Mouse (Mus musculus) gastrocnemius, adult 8-10 months (tissue): Measurements from ENCODE around the gene Capn6. TPM values are rescaled to one million over a fixed set of nuclear protein-coding genes. Genes with fewer than 3 reads are reported as not detected.

Experiments
- DNase-seq, 2 experiments: peaks; one replicate each; pipeline ENCODE4 v3.0.0; 2022; ENCODE audit warnings: low spot score in 2 of 2
- microRNA-seq: library from miRNA; unstranded; fragments of <30 nt; microRNA quantifications from one replicate; pipeline ENCODE4 v1.2.0, GENCODE M21; 2022
- total RNA-seq, 4 experiments: library from RNA; stranded (reverse); gene quantifications; 2 replicates each; pipeline ENCODE4 v1.2.4; 2022

Gene Capn6
- total RNA-seq: 1 to 10 TPM in 3 of 4 experiments, under 1 TPM in 1; 0.61 to 2.0 (median 1.5) TPM

DNA sequence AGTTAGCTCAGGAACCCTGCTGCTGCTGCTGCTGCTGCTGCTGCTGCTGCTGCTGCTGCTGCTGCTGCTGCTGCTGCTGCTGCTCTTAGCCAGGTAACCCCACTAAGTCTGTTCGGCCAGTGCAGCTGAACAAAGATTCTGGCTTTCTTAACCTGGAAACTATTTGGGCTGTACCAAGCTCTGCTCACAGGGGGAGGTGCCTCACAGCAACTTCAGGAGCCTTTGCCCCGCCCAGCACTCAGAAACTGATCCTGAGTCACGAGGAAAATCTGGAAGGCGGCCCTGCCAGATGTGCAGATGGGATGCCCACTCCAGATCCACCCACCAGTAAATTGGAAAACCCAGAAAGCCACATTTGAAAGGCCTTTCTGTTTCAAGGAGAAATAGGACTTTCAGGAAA, at the start of gene Capn6:
Gene Capn6, minus strand, starts transcription at position 203 of the 400 bp plus-strand sequence.
- DNase-seq: peak; percentile 3 to 24

DNA sequence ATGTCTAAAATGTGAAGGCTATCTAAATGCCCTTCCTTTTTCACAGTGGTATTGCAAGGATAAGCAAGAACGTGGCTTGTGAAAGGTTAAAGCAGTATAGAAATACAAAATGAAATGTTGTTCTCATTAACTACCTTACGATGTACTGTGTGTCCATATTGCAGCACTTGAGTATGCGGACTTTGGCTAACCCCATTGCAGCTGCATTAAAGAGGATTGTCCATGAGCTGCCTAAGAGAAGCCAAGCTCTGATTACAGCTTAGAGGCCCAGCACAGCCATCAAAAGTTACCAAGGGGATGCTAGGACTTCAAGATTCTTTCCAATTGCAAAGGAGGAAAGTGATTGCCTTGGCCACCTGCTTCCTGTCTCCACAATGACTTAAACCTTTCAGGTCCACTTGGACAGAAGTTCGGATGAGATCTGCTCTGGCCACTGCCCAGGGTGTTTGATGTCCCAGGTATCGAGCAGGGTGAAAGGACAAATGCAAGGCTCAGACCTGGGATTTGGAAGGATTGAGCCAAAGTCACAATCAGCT, 40.0 kb upstream of the Capn6 start:
- no peak for DNase-seq

- DNase-seq: no peak
Observed at GRCm38 (mm10) chrX:143851351-143851750, 24.1 kb upstream of the Capn6 start.

- DNase-seq: no peak
Observed at GRCm38 (mm10) chrX:143849969-143850368, 22.8 kb upstream of the Capn6 start.

GRCm38 (mm10) chrX:143846637-143847036, 19.4 kb upstream of the Capn6 start:
- no peak for DNase-seq

GRCm38 (mm10) chrX:143826521-143826920, 693 bp downstream of the Capn6 start:
- DNase-seq: no peak

GRCm38 (mm10) chrX:143818961-143819360, 8.3 kb downstream of the Capn6 start:
- no peak for DNase-seq

- no peak for DNase-seq
Observed at GRCm38 (mm10) chrX:143815948-143816347, 11.3 kb downstream of the Capn6 start.

DNA sequence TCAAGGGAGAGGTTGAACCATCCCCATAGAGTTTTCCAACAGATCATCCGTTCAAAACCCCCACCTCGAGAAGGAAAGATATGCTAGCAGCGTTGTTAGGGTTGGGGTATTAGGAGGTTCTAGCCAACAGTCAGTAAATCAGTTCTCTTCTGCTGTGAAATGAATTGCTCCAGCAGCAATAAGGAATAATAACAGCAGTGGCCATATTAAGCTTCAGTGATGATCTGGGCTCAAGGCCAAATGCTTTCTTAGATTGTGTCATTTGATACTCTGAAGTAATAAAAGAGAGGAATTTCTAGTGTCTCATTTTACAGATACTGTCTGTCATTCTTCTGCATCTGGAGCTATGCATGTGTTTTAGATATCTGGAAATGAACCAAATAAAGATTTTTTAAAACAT, 64.7 kb downstream of the Capn6 start:
- no peak for DNase-seq

Small RNA genes lying within 50 kb of the gene (microRNA-seq; reads per million reads assigned to microRNA genes)
- gene Gm47298: not detected

Other genes starting within 250 kb of the Capn6 start
- gene Dcx, start 105.9 kb upstream of the Capn6 start, total RNA-seq: not detected